Mouse (Mus musculus) heart, postnatal 36 days (tissue): ENCODE results near the gene Cenpm. TPM values are rescaled to one million over a fixed set of nuclear protein-coding genes. Genes with fewer than 3 reads are reported as not detected.
A peak's percentile ranks its signal among the peaks of the same experiment; 100 is the strongest.

Source experiments
- DNase-seq, 2 experiments: peaks; one replicate each; pipeline ENCODE4 v3.0.0; 2021 to 2022
- intact Hi-C: fragments of 180-260 bp; cut with DNase I; formaldehyde crosslinking; loops from one replicate; pipeline ENCODE4 v1.15.1; 2025
- total RNA-seq, 2 experiments: library from RNA; stranded (reverse); gene quantifications; 2 replicates each; pipeline ENCODE4 v1.2.3; 2021

The Cenpm gene
- under 1 TPM; 0.42 to 0.51 TPM for total RNA-seq

- intact Hi-C loops, result no loop called here
- peak; percentile 91 to 96 for DNase-seq
Observed at GRCm38 (mm10) chr15:82244115-82244804, at the start of gene Cenpm. TSS of gene Cenpm (minus strand) at chr15:82244748.

- DNase-seq, result no peak
- intact Hi-C loops, result no loop called here
Observed at GRCm38 (mm10) chr15:82294059-82294458, 49.5 kb upstream of the Cenpm start.

GRCm38 (mm10) chr15:82293271-82293711 is 48.7 kb upstream of the Cenpm start:
- intact Hi-C loops, result no loop called here
- DNase-seq, result no peak

GRCm38 (mm10) chr15:82292851-82293250 is 48.3 kb upstream of the Cenpm start:
- intact Hi-C loops, result no loop called here
- no peak for DNase-seq

GRCm38 (mm10) chr15:82290252-82290651 is 45.7 kb upstream of the Cenpm start:
- intact Hi-C loops, result no loop called here

GRCm38 (mm10) chr15:82286157-82286556 is 41.6 kb upstream of the Cenpm start:
- intact Hi-C loops, result no loop called here
- DNase-seq, result no peak

More at GRCm38 (mm10) chr15:82290252-82290651, 45.7 kb upstream of the Cenpm start:
- no peak for DNase-seq

- DNase-seq, result no peak
- intact Hi-C loops, result no loop called here
Observed at GRCm38 (mm10) chr15:82280638-82281037, 36.1 kb upstream of the Cenpm start.

GRCm38 (mm10) chr15:82277591-82277990 is 33.0 kb upstream of the Cenpm start:
- no peak for DNase-seq
- intact Hi-C loops, result no loop called here

GRCm38 (mm10) chr15:82274927-82275901 is 30.7 kb upstream of the Cenpm start:
- no peak for DNase-seq
- intact Hi-C loops, result no loop called here

- intact Hi-C loops, result no loop called here
- DNase-seq, result no peak
Observed at GRCm38 (mm10) chr15:82274593-82274926, 30.0 kb upstream of the Cenpm start, which contains the start of gene Sept3. TSS of gene Sept3 (plus strand) at chr15:82274893.

GRCm38 (mm10) chr15:82272295-82272694 is 27.7 kb upstream of the Cenpm start:
- no peak for DNase-seq
- intact Hi-C loops, result no loop called here

- peak; percentile 37 to 68 for DNase-seq
- intact Hi-C loops, result no loop called here
Observed at GRCm38 (mm10) chr15:82271201-82271600, 26.7 kb upstream of the Cenpm start.

- intact Hi-C loops, result no loop called here
- DNase-seq, result no peak
Observed at GRCm38 (mm10) chr15:82268783-82269182, 24.2 kb upstream of the Cenpm start.

GRCm38 (mm10) chr15:82268185-82268584 is 23.6 kb upstream of the Cenpm start:
- DNase-seq, result no peak
- intact Hi-C loops, result no loop called here

- intact Hi-C loops, result loop anchor here (1.0 kb wide), 1 partner anchor 151 kb away; no protein-coding TSS in a partner anchor
Observed at GRCm38 (mm10) chr15:82266356-82266755, 21.8 kb upstream of the Cenpm start.

GRCm38 (mm10) chr15:82259510-82259909 is 15.0 kb upstream of the Cenpm start:
- intact Hi-C loops, result no loop called here
- peak; percentile 33 to 62 for DNase-seq

More at GRCm38 (mm10) chr15:82266356-82266755, 21.8 kb upstream of the Cenpm start:
- peak; percentile 67 to 77 for DNase-seq

GRCm38 (mm10) chr15:82255944-82256383 is 11.4 kb upstream of the Cenpm start:
- intact Hi-C loops, result no loop called here
- DNase-seq, result no peak

GRCm38 (mm10) chr15:82255248-82255647 is 10.7 kb upstream of the Cenpm start:
- intact Hi-C loops, result no loop called here
- DNase-seq, result no peak

GRCm38 (mm10) chr15:82252097-82252496 is 7.5 kb upstream of the Cenpm start, which contains the start of gene 1500009C09Rik:
TSS of gene 1500009C09Rik (plus strand) at chr15:82252397.
- intact Hi-C loops, result no loop called here
- DNase-seq, result no peak

GRCm38 (mm10) chr15:82251579-82251978 is 7.0 kb upstream of the Cenpm start:
- intact Hi-C loops, result no loop called here
- no peak for DNase-seq

GRCm38 (mm10) chr15:82247131-82247776 is 2.7 kb upstream of the Cenpm start:
- DNase-seq, result no peak
- intact Hi-C loops, result no loop called here
